Mouse (Mus musculus): ENCODE results near the gene Arl15. TPM values are rescaled to one million over a fixed set of nuclear protein-coding genes. Genes with fewer than 3 reads are reported as not detected.
A peak's percentile ranks its signal among the peaks of the same experiment; 100 is the strongest.
"Not testable (repeated sequence)": the region's sequence is repeated elsewhere in the genome, so short reads cannot be mapped to it uniquely, and the experiment has no call there.

Gene Arl15
- 1 to 10 TPM; 2.0 to 5.0 (median 3.4) TPM for total RNA-seq (2022)

DNA sequence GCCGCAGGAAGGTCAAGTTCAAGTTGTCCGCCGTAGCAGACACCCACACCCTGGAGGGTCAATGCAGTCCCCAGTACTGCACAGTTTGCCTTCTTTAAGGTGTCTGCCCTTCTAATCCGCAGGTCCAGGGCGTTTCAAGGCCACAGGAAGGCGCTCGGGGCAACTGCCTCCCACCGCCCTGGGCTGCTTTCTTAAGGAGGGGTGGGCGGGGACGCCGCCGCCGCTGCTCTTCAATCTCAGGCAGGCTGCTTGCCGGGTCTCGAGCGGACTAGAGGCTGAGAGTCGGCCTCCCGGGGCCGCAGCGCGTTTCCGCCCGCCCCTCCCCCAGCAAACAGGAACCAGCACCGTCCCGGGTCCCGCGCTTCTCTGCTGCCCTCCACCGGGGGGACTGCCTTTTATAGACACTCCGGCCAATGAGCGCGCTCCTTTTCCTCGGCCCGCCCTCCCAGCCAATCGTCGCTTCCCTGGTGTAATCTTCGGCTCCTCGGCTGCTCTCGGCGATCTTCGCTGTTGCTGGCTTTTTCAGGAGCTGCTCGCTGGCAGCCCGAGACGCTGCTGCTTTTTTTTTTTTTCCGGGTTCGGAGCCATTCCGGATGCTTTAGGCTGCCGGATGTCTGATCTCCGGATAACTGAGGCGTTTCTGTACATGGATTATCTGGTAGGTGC lies at the start of gene Arl15:
TSS of gene Arl15 (plus strand) at position 467 of the 666 bp plus-strand sequence.
- peak; percentile 91 to 94 for DNase-seq (ENCODE audit: low spot score in 2 of 2)

GRCm38 (mm10) chr13:113745301-113745700 lies 49.0 kb upstream of the Arl15 start:
- no peak for DNase-seq (ENCODE audit: low spot score in 2 of 2)

GRCm38 (mm10) chr13:113750766-113751165 lies 43.5 kb upstream of the Arl15 start:
- no peak for DNase-seq (ENCODE audit: low spot score in 2 of 2)

GRCm38 (mm10) chr13:113754731-113755689 lies 39.3 kb upstream of the Arl15 start:
- DNase-seq (ENCODE audit: low spot score in 2 of 2), result no peak

- no peak for DNase-seq (ENCODE audit: low spot score in 2 of 2)
Observed at GRCm38 (mm10) chr13:113755779-113756178, 38.5 kb upstream of the Arl15 start.

GRCm38 (mm10) chr13:113761717-113762116 lies 32.6 kb upstream of the Arl15 start:
- DNase-seq (ENCODE audit: low spot score in 2 of 2), result no peak

DNA sequence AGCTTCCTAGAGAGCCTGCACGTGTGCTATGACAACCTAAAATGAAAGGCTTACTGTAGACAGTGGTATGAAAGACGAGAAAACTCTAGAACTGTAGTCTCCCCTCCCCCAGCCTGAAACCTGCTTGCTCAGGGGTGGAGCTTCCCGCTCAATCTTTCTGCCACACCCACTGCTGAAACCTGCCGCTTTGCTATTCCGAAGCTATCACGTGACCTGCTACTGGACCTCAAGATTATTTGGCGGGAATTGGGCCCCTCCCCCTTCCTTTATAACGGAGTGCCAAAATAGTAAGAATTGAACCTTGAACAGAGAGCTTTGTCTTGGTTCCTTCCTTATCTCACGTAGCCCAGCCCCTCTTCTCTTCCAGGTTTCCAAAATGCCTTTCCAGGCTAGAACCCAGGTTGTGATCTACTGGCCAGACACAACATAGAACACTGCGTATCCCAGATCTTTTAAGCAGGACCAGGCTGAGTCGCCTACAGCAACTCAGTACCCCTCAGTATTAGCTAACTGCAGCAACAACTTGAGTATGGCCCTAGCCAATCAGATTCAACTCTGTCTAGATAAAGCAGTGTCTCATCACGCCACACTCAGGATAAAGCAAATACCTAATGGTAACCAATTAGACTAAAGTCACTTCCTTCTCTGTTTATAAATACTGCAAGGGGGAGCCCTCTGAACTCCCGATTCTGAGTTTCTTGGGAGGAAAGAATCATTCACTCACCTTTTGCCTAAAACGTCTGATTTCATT lies 31.4 kb upstream of the Arl15 start:
- DNase-seq (ENCODE audit: low spot score in 2 of 2), result no peak

- DNase-seq (ENCODE audit: low spot score in 2 of 2), result no peak
Observed at GRCm38 (mm10) chr13:113765411-113765810, 28.9 kb upstream of the Arl15 start.

GRCm38 (mm10) chr13:113769829-113770228 lies 24.5 kb upstream of the Arl15 start:
- no peak for DNase-seq (ENCODE audit: low spot score in 2 of 2)

GRCm38 (mm10) chr13:113770340-113770739 lies 24.0 kb upstream of the Arl15 start:
- DNase-seq (ENCODE audit: low spot score in 2 of 2), result no peak

DNA sequence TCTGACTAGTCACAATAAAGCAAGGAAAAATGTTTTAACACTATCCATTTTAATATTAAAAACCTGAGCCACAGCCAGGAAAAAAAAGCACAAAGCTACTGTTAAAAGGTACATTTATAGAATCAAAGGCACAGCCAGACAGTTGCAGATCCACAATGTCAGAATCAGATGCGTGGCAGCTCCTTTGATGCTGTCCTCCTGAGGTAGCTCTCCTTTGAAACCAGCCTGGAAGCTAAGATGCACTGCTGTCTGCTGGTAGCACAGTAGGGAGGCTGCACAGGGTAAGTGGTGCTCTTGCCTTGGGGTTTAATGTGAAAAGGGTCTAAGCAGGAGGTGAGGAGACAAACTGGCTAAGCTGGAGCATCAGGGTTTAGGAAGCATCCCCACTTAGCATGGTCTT lies 23.0 kb upstream of the Arl15 start:
- DNase-seq (ENCODE audit: low spot score in 2 of 2), result no peak

- no peak for DNase-seq (ENCODE audit: low spot score in 2 of 2)
Observed at GRCm38 (mm10) chr13:113774799-113775198, 19.5 kb upstream of the Arl15 start.

- DNase-seq (ENCODE audit: low spot score in 2 of 2), result no peak
Observed at GRCm38 (mm10) chr13:113775244-113776140, 18.8 kb upstream of the Arl15 start.

- no peak for DNase-seq (ENCODE audit: low spot score in 2 of 2)
Observed at GRCm38 (mm10) chr13:113785803-113786202, 8.5 kb upstream of the Arl15 start.

- no peak for DNase-seq (ENCODE audit: low spot score in 2 of 2)
Observed at GRCm38 (mm10) chr13:113787136-113787535, 7.2 kb upstream of the Arl15 start.

DNA sequence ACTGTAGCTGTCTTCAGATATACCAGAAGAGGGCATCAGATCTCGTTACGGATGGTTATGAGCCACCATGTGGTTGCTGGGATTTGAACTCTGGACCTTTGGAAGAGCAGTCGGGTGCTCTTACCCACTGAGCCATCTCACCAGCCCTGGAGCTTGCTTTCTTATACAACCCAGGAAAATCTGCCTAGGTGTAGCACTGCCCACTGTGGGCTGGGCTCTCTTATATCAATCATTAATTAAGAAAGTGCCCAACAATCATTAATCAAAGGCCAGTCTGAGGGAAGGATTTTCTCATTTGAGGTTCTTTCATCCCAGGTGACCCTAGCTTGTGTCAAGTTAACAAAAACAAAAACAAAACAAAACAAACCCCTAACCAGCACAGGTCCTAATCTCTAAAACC lies 4.3 kb upstream of the Arl15 start:
- DNase-seq (ENCODE audit: low spot score in 2 of 2), result not testable (repeated sequence)

DNA sequence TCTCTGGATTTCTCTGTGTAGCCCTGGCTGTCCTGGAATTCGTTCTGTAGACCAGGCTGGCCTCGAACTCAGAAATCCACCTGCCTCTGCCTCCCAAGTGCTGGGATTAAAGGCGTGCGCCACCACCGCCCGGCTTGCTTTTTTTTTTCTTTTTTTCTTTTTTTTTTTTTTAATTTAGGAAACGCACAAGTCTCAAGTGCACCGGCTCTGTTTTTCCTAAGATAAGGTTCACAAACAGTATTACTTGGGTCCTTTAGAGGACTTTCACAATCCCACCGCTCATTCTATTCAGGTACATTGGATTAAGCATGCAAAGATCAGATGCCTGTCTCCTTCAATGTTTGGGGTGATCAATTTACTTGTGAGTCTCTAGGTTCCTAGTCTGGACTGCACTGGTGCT lies 668 bp upstream of the Arl15 start:
- no peak for DNase-seq (ENCODE audit: low spot score in 2 of 2)

DNA sequence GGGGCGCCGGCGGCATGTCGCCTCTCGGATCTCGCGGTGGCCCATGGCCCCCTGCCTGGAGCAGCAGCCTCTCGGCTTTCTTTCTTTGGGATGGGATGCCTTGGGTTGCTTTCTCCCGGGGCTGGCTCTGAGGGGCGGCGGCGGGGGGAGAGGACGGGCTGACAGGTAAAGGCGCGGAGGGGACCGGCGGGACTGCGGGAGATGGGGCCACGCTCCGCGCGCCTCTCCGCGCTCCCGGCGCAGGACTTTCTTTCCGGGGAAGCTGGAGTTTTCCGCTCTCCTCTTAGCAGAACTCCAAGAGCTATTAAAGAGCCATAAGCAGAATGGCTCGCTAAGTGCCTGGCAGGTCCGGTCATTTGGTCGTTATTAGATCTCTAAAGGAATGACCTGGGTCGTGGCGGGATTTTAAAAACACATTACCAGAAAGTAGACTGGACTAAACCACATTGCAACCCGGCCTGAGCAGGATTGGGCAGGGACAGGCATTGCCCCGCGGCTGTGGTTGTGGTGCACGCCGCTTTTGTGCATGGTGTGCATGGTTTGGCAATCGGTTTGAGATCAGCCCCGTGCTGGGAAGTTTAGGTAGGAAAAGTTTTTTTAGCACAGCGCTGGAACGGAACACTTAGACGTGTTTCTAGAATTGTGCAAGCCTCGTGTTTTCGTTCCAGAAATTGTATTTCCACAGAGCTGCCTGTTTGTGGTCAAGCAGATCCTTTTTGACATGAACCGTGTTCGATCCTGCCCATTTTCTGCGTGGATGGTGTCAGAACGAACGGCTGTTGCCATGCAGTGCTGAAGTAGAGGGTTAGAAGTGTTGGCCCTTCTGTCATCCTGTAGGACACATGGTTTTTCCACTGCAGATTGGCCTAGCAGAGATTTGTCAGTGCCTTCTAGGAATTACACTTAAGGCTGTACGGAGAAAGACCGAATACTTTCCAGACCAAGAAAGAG lies 675 bp downstream of the Arl15 start:
- DNase-seq (ENCODE audit: low spot score in 2 of 2), result peak; percentile 6 to 8

- no peak for DNase-seq (ENCODE audit: low spot score in 2 of 2)
Observed at GRCm38 (mm10) chr13:113797378-113797777, 3.1 kb downstream of the Arl15 start.

- DNase-seq (ENCODE audit: low spot score in 2 of 2), result no peak
Observed at GRCm38 (mm10) chr13:113799361-113799760, 5.1 kb downstream of the Arl15 start.

Measured in gastrocnemius, adult 8-10 months (tissue).